Comparison of ENCODE assay signal across 8 mouse cellular contexts in genomic region chr13:49216808-49217561, GRCm38 (mm10). TPM values are rescaled to one million over a fixed set of nuclear protein-coding genes. Genes with fewer than 3 reads are reported as not detected.
DNase-seq lines count a peak whose midpoint lies in the region; ATAC-seq and TF ChIP-seq lines count a peak whose summit lies in the region.

No protein-coding gene starts in this region.

- no peak for TF ChIP-seq CTCF in intestine, postnatal 0 days (IDR thresholded peaks at IDR 0.05; ENCODE audit: low read depth)

- no peak for ATAC-seq in intestine, embryonic 16.5 days
- ATAC-seq in intestine, postnatal 0 days: no peak
- no peak for ATAC-seq in liver, embryonic 16.5 days (ENCODE audit: low read depth)
- ATAC-seq in granulocyte monocyte progenitor cell, adult 5-6 weeks (replicated peaks; ENCODE audit: poor library complexity, severe bottlenecking): no peak

- no peak overlapping the region for H3K4me3 ChIP-seq in intestine, embryonic 16.5 days (ENCODE audit: low read length)
- H3K4me3 ChIP-seq in intestine, postnatal 0 days (ENCODE audit: low read depth, low read length): no peak overlapping the region
- H3K4me3 ChIP-seq in brown adipose tissue, adult 24 weeks (ENCODE audit: insufficient read depth, low read depth, low read length): no peak overlapping the region
- no peak overlapping the region for H3K4me3 ChIP-seq in liver, embryonic 16.5 days (ENCODE audit: low read depth, low read length)

- 0 out of 2 replicates have a peak overlapping the region, but pooled peaks have one; percentile 90 for H3K9ac ChIP-seq in intestine, embryonic 16.5 days (ENCODE audit: low read depth, low read length)
- no peak overlapping the region for H3K9ac ChIP-seq in intestine, postnatal 0 days (ENCODE audit: low read depth, low read length)
- 0 out of 2 replicates have a peak overlapping the region, but pooled peaks have one; percentile 10 for H3K9ac ChIP-seq in liver, embryonic 16.5 days (ENCODE audit: low read depth, low read length)

- H3K4me1 ChIP-seq in intestine, embryonic 16.5 days (ENCODE audit: control insufficient read depth, insufficient read depth, low read length): peaks cover 28% of the 10 kb centered on the region
- H3K4me1 ChIP-seq in intestine, postnatal 0 days (replicated peaks; ENCODE audit: control insufficient read depth, insufficient read depth, low read length): peaks cover 13% of the 10 kb centered on the region
- peaks cover 17% of the 10 kb centered on the region for H3K4me1 ChIP-seq in brown adipose tissue, adult 24 weeks (ENCODE audit: control insufficient read depth, insufficient read depth, insufficient read length, low read length)
- H3K4me1 ChIP-seq in liver, embryonic 16.5 days (ENCODE audit: control insufficient read depth, low read depth, low read length): peaks cover 14% of the 10 kb centered on the region

- H3K4me2 ChIP-seq in intestine, embryonic 16.5 days (ENCODE audit: low read depth, low read length): peak overlapping the region; percentile 82; the same call in 1 of the 2 replicates
- no peak overlapping the region for H3K4me2 ChIP-seq in intestine, postnatal 0 days (replicated peaks; ENCODE audit: low read depth)
- peak overlapping the region; percentile 90; the same call in 1 of the 2 replicates for H3K4me2 ChIP-seq in liver, embryonic 16.5 days (ENCODE audit: low read depth, low read length)

- H3K36me3 ChIP-seq in intestine, embryonic 16.5 days (ENCODE audit: control insufficient read depth, insufficient read depth, low read length): no peaks in the 10 kb centered on the region
- no peaks in the 10 kb centered on the region for H3K36me3 ChIP-seq in intestine, postnatal 0 days (ENCODE audit: control insufficient read depth, insufficient read depth)
- H3K36me3 ChIP-seq in liver, embryonic 16.5 days (ENCODE audit: control insufficient read depth, insufficient read depth): no peaks in the 10 kb centered on the region

- 68% methylated on average over 9 of the region's 9 CpGs for WGBS in intestine, embryonic 16.5 days
- WGBS in intestine, postnatal 0 days: 78% methylated on average over 9 of the region's 9 CpGs
- 67% methylated on average over 9 of the region's 9 CpGs for WGBS in liver, embryonic 16.5 days (ENCODE audit: insufficient replicate concordance)

- peak; percentile 50 for DNase-seq in cerebellum, adult 9-11 months
- DNase-seq in cerebellum, adult 11 months: no peak
- DNase-seq in thymus, postnatal 25 days: no peak

- H3K27me3 ChIP-seq in intestine, embryonic 16.5 days (replicated peaks; ENCODE audit: control insufficient read depth, insufficient read depth, low read length): no peaks in the 10 kb centered on the region
- no peaks in the 10 kb centered on the region for H3K27me3 ChIP-seq in intestine, postnatal 0 days (replicated peaks; ENCODE audit: control insufficient read depth, insufficient read depth, low read length)
- H3K27me3 ChIP-seq in liver, embryonic 16.5 days (ENCODE audit: control insufficient read depth, insufficient read depth, low read depth, low read length): no peaks in the 10 kb centered on the region

- peaks cover 3% of the 10 kb centered on the region; the same call in 1 of the 2 replicates for H3K9me3 ChIP-seq in intestine, embryonic 16.5 days (ENCODE audit: control insufficient read depth, low read length)
- 0 out of 2 replicates have a peak, but pooled peaks cover 3% of the 10 kb centered on the region for H3K9me3 ChIP-seq in intestine, postnatal 0 days (ENCODE audit: control insufficient read depth)
- no peaks in the 10 kb centered on the region for H3K9me3 ChIP-seq in liver, embryonic 16.5 days (replicated peaks; ENCODE audit: control insufficient read depth, low read length)

- 0 out of 2 replicates have a peak overlapping the region, but pooled peaks have one; percentile 88 for H3K27ac ChIP-seq in intestine, embryonic 16.5 days (ENCODE audit: low read length)
- H3K27ac ChIP-seq in intestine, postnatal 0 days (ENCODE audit: low read depth, low read length): no peak overlapping the region
- peak overlapping the region; percentile 89; the same call in 1 of the 2 replicates for H3K27ac ChIP-seq in brown adipose tissue, adult 24 weeks (replicated peaks; ENCODE audit: low read depth, low read length)
- no peak overlapping the region for H3K27ac ChIP-seq in liver, embryonic 16.5 days (ENCODE audit: low read length)

RNA-seq across cellular contexts. Expression of gene Card19, which starts 1.1 kb away (rescaled TPM):
- polyA plus RNA-seq in intestine, embryonic 16.5 days (2015; fragmentation: Nextera tagmentation; extraction: Ambion mirVana): 53.2 and 58.8 TPM in 2 replicates
- 105 and 117 TPM in 2 replicates for polyA plus RNA-seq in intestine, postnatal 0 days (2015; fragmentation: Nextera tagmentation; extraction: Ambion mirVana)
- 68.4 and 68.7 TPM in 2 replicates for polyA plus RNA-seq in brown adipose tissue, adult 24 weeks (2012; ENCODE audit: insufficient read depth, insufficient read length, missing spikeins)
- 16.4 and 18.2 TPM in 2 replicates for polyA plus RNA-seq in liver, embryonic 16.5 days (2015; fragmentation: Nextera tagmentation; extraction: Ambion mirVana)
- 24.3 and 26.4 TPM in 2 replicates for total RNA-seq in granulocyte monocyte progenitor cell, adult 5-6 weeks (2014; fragmentation: Nextera tagmentation)
- 22.3 and 22.4 TPM in 2 replicates for total RNA-seq in granulocyte monocyte progenitor cell, adult 5-6 weeks (2017)

RNA-seq across cellular contexts. Expression of gene Ninj1, which starts 29.7 kb away (rescaled TPM):
- polyA plus RNA-seq in intestine, embryonic 16.5 days (2015; fragmentation: Nextera tagmentation; extraction: Ambion mirVana): 60.0 and 63.3 TPM in 2 replicates
- polyA plus RNA-seq in intestine, postnatal 0 days (2015; fragmentation: Nextera tagmentation; extraction: Ambion mirVana): 108 and 111 TPM in 2 replicates
- polyA plus RNA-seq in brown adipose tissue, adult 24 weeks (2012; ENCODE audit: insufficient read depth, insufficient read length, missing spikeins): 57.7 and 90.3 TPM in 2 replicates
- polyA plus RNA-seq in liver, embryonic 16.5 days (2015; fragmentation: Nextera tagmentation; extraction: Ambion mirVana): 54.3 and 58.0 TPM in 2 replicates
- 52.5 and 96.9 TPM in 2 replicates for total RNA-seq in granulocyte monocyte progenitor cell, adult 5-6 weeks (2014; fragmentation: Nextera tagmentation)
- total RNA-seq in granulocyte monocyte progenitor cell, adult 5-6 weeks (2017): 44.6 and 48.6 TPM in 2 replicates

RNA-seq across cellular contexts. Expression of gene Susd3, which starts 31.5 kb away (rescaled TPM):
- polyA plus RNA-seq in intestine, embryonic 16.5 days (2015; fragmentation: Nextera tagmentation; extraction: Ambion mirVana): 1.2 and 1.3 TPM in 2 replicates
- 0.65 and 1.3 TPM in 2 replicates for polyA plus RNA-seq in intestine, postnatal 0 days (2015; fragmentation: Nextera tagmentation; extraction: Ambion mirVana)
- 1.3 TPM in 1 of 2 replicates, not detected in the other for polyA plus RNA-seq in brown adipose tissue, adult 24 weeks (2012; ENCODE audit: insufficient read depth, insufficient read length, missing spikeins)
- 1.1 and 2.0 TPM in 2 replicates for polyA plus RNA-seq in liver, embryonic 16.5 days (2015; fragmentation: Nextera tagmentation; extraction: Ambion mirVana)
- 6.8 and 9.0 TPM in 2 replicates for total RNA-seq in granulocyte monocyte progenitor cell, adult 5-6 weeks (2014; fragmentation: Nextera tagmentation)
- total RNA-seq in granulocyte monocyte progenitor cell, adult 5-6 weeks (2017): 3.0 and 5.7 TPM in 2 replicates

Comparison
In these comparisons a context has a peak if more than half of its experiments do, and no peak if none do; other contexts are left out.
1. H3K27ac ChIP-seq: peak in intestine, embryonic 16.5 days (single experiment) and brown adipose tissue, adult 24 weeks (single experiment); none in intestine, postnatal 0 days (single experiment) and liver, embryonic 16.5 days (single experiment).